Mouse (Mus musculus) erythroid progenitor cell, adult 5-6 weeks (primary cell): Measurements from ENCODE around the gene Olfr64. TPM values are rescaled to one million over a fixed set of nuclear protein-coding genes. Genes with fewer than 3 reads are reported as not detected.

Source experiments
- ATAC-seq: replicated peaks from 2 replicates; pipeline ENCODE4 v1.8.0; 2016; ENCODE audit warnings: moderate number of reproducible peaks, mild to moderate bottlenecking, moderate TSS enrichment, inconsistent platforms; ENCODE audit not compliant: poor library complexity, low FRiP score, severe bottlenecking
- total RNA-seq, 2 experiments: library from RNA; stranded (forward) in 1 of 2; stranded (reverse) in 1 of 2; fragments of 150-400 nt in 1 of 2; fragments of 186-747, 209-891 nt in 1 of 2; gene quantifications; 2 replicates each; pipeline versions ENCODE4 v1.2.3 to v1.2.4; 2015 to 2017; ENCODE audit warnings: low replicate concordance in 2 of 2

Olfr64 gene
- not detected in 2 replicates for total RNA-seq (2015; ENCODE audit: low replicate concordance)
- total RNA-seq (2017; ENCODE audit: low replicate concordance) = not detected in 2 replicates

DNA sequence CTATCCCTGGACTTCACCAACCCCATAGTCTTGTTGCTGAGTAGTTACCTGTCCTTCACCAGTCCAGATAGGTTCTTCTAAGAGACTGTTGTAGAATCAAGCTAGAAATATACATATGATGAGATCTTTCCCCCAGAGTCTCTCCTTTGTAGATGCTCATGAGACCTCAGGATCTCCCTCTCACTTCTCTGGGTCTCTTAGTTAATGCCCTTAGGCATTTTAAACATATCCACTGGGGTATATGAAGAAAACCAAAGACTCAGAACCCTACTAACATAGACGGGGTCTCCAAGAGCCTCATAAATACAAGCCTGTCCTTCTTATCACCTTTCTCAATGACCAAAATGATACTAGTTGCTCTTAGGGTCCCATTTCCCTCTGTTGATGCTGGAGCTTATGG, at the start of gene Olfr64:
Gene Olfr64 (minus strand): TSS at position 101 of the 400 bp plus-strand sequence.
- no peak for ATAC-seq

DNA sequence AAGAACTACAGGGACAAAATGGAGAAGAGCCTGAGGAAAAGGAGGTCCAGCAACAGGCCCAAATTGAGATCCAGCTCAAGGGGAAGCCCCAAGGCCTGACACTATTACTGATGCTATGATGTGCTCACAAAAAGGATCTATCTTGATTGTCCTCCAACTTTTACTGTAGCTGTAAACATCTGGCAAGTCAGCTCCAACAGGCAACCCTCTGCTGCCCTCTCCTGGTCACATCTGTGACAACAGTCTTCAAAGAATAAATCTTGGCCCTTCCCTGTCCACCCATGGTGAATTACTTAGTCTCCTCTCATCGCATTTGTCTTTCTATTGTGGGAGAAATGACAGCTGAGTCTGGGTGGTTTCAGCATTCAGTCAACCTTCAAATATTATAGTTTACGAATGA, 48.4 kb upstream of the Olfr64 start:
- ATAC-seq = peak; percentile 90

DNA sequence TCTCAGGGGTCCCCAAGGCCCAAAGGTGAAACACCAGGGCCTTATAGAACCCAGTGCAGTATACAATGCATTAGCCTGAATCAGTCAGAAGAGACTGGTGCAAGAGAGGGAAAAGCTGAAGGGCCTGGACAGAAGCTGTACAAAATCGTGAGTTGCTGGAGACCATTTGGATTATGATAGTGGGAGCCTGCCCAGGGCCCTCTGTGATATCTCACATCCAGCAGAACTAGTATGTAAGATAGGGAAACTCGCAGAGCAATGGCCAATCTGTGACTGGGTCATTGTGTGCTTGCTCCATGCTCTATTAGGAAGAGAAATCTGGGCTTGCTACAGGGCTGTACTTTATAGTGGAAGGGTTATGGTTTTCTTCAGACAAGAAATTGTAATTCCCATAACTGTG, 40.0 kb upstream of the Olfr64 start, which contains the start of gene Olfr632:
Gene Olfr632 (plus strand): TSS at position 84 of the 400 bp plus-strand sequence.
- no peak for ATAC-seq

DNA sequence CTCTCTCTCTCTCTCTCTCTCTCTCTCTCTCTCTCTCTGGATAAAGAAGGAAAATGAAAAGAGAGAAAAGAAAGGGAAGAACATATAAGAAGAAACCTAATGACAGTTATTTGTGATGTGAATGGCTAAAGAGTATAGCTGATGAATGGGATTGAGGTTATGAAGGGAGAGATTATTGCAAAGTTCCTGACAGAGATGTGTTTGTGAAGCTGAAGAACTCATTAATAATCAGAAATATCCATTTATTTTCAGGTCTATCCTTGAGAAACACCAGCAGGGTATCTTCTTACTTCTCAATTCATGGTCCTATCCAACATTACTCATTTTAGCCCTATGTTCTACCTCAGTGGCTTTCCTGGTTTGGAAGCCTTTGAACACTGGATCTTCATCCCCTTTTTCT, 34.2 kb upstream of the Olfr64 start, which contains the start of gene Olfr631:
Gene Olfr631 (plus strand): TSS at position 301 of the 400 bp plus-strand sequence.
- ATAC-seq = no peak

DNA sequence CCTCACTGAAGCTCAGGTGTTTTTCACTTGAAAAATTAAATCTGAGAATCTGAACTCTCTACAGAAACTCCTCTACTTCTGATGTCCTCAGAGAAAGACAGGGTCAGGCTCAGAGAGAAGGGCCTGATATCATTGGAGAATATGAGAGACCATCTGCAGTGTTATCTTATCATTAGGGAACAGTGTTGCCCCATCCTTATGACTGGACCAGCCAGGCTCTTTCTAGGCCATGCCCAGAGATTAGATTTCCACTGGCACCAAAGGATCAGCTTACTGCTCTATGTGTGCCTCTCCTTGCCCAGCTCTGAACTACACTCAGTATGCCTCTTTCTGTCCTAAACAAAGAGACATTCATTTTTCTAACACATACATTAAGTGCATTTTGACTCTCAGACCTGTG, 21.1 kb upstream of the Olfr64 start:
- ATAC-seq = peak; percentile 87

DNA sequence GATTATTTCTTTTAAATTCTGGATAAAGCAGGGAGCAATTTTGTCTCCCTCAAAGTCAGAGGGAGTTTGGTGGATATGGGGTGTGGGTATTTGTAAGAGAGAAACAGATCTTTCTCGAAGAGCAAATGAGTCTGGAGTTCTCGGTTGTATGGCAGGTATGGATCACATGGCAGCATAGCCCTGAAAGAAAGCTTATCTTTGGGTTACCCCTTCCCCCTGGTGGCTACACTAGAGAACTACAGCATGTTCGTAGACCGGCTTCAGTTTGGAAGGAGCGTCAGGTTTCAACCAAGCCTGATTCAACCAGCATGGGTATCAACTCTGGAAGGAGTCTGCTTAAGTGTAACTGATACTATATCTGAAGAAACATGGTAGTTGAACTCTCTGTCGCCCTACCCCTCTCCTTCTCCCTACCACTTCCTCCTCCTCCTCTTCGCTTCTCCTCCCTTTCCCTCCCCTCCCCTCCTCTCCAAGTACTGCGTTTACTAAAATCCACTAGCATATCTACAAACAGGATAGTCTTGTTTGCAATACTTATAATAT, 18.8 kb upstream of the Olfr64 start:
- ATAC-seq = peak; percentile 73

DNA sequence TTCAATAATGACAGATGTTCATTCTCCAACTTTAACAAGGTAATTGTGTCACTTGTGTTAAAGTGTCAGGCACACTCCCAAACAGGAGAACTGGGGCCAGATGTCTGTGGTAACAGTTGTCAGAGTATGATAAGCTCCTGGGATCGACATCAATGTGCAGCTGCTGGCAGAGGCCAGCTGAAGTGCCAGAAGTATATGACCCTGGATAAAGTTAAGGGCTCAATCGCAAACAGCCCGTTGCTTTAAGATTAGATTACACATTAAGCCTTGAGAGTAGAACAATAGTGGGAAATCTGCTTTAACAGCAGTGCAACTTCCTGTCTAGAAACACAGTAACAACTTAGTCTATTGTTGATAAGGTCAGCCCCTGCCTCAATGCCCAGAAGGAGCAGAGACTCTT, 15.8 kb upstream of the Olfr64 start:
- ATAC-seq = peak; percentile 93

DNA sequence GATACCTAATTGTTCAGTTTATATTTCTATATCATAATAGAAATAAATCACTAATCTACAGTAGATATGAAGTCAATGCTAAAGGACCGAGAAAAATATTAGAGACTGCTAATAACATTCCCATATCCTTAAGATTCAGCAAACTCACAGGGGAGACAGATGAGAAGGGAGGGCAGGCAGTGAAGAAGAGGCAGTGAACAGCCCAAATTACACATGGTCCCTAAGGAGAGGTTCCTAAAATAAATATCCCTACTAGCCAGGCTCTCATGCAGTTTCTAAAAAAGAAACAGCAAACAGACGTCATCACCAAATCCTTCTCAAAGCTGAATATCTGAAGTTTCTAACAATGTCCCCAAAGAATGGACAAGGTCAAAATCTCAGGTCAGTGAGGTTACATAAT, 8.9 kb upstream of the Olfr64 start, which contains the start of gene Olfr65:
Gene Olfr65 (plus strand): TSS at position 301 of the 400 bp plus-strand sequence.
- no peak for ATAC-seq

DNA sequence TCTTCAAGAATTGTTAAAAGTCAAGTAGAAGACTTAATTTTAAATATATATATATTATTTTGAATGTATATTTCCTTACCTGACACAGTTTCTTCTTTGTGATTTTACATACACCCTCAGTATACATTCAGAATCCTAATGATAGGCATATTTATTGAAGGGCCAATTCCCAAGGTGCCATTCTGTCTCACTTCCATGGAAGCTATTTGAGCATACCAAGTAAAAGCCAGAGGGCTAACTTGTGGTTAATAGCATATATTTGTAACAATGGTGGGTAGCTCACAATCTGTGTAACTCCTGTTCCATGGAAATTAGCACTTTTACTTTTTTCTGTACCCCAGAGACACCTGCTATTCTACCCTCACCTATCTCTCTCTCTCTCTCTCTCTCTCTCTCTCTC, 8.1 kb downstream of the Olfr64 start, which contains the start of gene Olfr66:
Gene Olfr66 (minus strand): TSS at position 101 of the 400 bp plus-strand sequence.
- ATAC-seq = no peak

DNA sequence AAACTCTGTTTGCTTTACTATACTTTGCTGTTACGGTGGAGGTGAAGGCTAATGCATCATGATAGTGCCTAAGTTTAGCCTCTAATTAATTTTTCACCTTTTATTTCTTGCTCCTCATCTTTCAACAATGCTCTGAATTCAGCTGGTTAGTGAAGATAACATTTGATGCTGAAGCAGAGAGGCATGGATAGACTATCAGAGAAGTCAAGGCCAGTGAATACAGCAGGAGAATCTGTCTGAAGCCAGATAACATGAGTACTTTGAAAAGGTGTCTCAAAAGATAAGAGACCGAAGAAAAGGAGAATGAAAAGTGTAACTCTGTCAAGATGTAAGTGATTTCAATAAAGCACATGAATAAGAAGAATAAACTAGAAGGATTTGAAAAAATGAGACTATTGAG, 17.2 kb downstream of the Olfr64 start:
- peak; percentile 81 for ATAC-seq

DNA sequence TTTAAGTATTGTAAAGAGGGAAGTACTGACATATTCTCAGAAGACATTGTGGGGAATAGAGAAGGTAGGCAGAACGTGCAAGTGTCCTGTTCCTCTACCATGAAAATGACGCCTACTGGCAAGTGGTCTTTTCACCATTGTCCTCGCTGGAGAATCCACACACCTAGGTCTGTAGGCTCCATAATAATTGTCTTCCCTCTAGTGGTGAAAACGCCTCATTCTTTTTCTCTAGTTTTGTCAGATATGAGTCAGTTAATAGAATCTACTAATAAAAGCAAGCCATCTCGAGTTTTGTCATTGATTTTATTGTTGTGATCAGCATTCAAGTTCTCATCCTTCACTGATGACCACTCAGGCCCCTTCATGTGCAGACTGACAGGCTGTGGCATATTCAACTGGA, 19.8 kb downstream of the Olfr64 start:
- 0 out of 2 replicates have a peak, but pooled peaks have one; percentile 20 for ATAC-seq

DNA sequence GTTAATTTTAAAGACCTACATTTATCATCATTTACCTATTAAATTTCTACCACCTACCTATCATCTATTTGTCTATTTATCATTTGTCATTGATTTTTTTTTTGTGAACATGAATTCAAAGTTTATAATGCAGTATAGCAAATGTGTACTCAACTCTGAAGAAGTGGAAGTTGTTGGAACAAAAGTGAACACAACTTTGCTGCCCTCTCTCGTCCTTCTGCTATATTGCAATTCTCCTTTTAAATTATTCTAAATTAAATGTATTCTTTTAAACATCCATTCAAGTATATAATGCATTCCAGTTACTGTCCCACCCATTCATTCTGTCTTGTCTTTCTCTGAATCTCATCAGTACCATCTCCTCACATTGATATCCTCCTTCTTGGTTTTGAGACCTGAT, 21.2 kb downstream of the Olfr64 start:
- ATAC-seq = 0 out of 2 replicates have a peak, but pooled peaks have one; percentile 16

DNA sequence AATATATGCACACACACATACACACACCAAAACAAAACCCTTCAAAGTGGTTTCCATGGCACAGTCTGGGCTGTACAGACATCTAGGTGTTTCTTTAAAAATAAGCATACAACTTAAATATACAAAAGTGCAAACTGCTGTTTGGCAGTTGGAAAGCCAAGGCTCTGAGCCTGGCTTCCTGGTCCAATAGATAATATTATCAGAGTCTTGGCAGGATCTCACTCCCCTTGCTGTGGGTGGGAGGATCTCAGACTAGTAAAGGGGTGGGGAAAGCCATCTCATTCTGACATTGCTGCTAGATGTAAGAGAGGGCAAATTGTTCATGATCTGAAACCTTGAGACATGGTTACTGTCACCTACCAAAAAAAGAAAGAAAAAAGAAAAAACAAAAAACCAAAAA, 23.6 kb downstream of the Olfr64 start:
- ATAC-seq = peak; percentile 83

DNA sequence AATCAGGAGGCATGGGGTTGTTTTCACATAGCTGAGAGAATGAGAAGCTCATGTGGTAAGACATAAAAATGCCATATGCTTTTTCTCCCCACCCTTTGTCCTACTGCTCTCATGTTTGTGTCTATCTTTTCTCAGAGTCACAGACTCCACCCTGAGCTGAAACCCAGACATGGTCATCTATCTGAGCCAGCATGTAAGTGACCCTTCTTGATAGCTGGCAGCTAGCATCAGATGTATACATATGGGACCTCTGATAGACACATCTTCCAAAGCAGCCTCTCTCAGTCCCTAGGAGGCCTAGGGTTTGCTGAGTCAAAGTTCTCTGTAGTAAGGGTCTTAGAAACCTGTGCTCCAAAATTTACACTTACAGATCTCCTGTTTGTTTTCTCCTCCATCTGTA, 28.6 kb downstream of the Olfr64 start:
- peak; percentile 75 for ATAC-seq

DNA sequence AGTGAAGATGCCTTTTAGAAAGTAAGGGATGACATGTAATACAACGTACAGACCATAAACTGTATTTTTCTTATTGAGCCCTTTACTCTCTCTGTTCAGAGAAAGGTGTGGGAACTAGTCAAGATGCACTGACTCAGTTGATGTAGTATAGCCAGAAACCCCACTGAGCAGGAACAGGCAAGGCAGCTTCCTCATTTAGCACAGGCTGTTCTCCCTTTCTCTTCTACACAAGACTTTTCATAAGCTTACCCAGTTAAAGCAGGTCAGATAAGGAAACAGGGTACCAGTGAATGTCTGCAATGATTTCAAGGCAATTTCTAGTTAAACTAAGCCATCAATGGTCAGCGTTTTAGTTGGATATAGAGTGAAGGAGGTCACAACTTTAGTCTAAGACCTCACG, 32.8 kb downstream of the Olfr64 start:
- ATAC-seq = no peak

DNA sequence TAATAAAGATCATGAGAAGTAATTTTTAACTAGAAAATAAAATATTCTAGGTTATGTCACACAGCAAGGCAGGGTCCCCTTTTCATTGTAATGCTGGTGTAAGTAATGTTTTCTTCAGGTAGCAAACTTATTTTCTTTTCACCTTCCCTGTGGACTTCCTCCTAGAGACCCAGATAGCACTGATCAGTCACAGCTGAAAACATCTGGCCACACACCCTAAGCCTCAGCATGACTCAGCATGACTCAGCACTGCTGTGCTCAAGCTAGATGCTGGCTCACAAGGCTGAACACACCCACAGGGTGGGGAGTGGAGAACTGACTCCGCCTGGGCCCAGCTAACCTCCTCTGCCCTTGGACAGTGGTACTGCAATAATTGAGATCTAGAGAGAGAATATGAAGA, 33.4 kb downstream of the Olfr64 start:
- ATAC-seq = peak; percentile 67

DNA sequence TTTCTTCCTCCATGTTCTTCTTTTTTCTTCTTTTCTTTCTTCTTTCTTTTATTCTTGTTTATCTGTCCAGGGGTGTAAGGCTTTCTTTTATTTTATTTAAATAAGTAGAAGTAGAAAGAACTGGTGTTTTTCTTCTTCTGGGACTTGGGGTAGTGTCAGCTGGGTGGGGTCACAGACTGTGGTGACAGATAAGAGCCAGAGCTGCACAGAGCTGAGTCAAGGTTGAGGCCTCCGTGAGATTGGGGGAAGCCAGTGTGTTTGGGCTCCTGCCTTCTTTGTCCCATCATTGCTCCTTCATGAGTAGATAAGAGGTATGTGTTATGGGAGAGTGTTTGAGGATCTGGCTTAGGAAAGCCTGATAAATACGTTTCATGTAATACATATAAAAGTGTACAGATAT, 35.2 kb downstream of the Olfr64 start:
- peak; percentile 83 for ATAC-seq

DNA sequence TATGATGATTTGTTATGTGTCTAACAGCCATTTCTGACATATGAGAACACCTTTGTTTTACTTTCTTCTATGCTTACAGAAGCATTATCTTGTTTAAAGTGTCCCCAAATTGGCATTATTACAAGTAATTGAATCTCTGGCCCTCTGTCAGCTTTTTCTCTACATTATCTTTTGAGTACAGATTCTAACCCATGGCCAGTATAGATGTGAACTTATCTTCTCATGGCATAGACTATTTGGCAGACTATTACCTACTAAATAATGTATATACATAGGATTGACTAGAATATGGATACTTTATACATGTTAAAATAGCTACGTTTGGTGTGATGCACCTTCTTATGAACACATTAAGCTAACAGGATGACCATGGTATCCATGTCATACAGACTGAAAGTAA, 39.6 kb downstream of the Olfr64 start:
- peak; percentile 50 for ATAC-seq

DNA sequence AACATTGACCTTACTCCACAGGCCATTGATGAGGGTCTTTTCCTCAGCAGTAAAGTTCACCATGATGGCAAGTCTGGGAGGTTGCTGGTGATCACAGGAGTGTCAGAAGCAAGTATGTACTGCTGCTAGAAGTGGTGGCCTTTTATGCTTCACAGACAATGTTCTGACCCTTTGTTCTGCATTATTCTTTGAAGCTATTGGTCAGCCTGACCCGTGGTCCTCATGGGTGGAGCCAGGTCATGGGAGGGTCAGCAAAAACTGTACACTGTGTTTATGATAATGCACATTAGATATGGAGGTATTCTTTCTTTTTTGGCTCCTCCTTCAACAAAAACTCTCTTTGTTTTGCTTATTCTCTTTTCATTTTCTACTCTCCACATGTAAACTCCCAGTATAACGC, 41.2 kb downstream of the Olfr64 start, which contains the start of gene Hbb-y:
Gene Hbb-y (minus strand): TSS at position 127 of the 400 bp plus-strand sequence.
- no peak for ATAC-seq

DNA sequence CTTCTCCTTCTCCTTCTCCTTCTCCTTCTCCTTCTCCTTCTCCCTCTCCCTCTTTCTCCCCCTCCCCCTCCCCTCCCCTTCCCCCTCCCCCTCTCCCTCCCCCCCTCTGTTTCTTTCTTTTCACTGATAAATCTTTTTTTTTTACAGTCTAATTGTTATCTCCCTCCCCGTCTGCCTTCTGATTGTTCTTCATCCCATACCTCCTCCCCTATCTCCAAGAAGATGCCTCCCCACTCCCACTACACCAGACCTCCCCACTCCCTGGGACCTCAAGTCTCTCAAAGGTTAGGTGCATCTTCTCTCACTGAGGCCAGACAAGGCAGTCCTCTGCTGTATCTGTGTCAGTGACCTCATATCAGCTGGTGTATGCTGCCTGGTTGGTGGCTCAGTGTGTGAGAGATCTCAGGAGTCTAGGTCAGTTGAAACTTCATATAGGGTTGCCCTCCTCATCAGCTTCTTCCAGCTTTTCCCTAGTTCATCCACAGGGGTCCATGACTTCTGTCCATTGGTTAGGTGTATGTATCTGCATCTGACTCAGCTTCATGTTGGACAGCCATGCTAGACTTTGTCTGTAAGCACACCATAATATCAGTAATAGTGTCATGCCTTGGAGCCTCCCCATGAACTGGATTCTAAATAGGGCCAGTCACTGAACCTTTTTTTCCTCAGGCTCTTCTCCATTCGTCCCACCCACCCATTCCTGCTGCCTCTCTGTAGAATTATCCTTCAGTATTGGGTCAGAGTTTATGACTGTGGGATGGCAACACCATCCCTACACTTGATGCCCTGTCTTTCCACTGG, 49.6 kb downstream of the Olfr64 start:
- ATAC-seq = no peak

DNA sequence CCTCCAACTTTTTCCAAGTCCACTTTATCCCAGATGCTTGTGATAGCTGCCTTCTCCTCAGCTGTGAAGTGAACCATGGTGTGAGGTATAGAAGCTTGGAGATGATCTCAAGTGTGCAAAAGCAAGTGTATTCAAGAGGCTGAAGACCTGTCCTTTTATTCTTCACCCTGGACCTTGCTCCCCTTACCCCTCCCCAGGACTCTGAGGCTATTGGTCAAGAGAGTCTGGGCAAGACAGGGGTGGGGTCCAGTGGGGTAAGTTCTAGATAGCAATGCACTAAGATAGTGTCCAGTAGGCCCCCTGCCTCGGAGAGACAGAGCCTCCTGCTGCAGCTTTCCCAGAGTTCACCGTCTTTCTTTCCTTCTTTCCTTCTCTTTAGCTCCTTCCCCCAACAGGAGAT, 51.3 kb downstream of the Olfr64 start, which contains the start of gene Hbb-bh1:
Gene Hbb-bh1 (minus strand): TSS at position 131 of the 400 bp plus-strand sequence.
- ATAC-seq = no peak
